Mouse (Mus musculus): ENCODE measurements at regions not wholly inside any gene's neighbourhood (a gene's known extent, or its start where the extent isn't known, plus 50 kb on each side); places are given as distances from the start of the nearest gene placed in this dataset.

- H3K9ac ChIP-seq (replicated peaks; ENCODE audit: low read depth) = no peak overlapping the region
- DNase-seq (ENCODE audit: low spot score) = no peak
- H3K27ac ChIP-seq (ENCODE audit: low read length) = no peak overlapping the region
- H3K4me1 ChIP-seq (ENCODE audit: insufficient read depth, low read depth, low read length) = no peaks in the 10 kb centered on the region
- H3K4me2 ChIP-seq (replicated peaks; ENCODE audit: low read depth, low read length) = no peak overlapping the region
- H3K9me3 ChIP-seq (ENCODE audit: low read length) = no peaks in the 10 kb centered on the region
- no peak overlapping the region for H3K4me3 ChIP-seq (ENCODE audit: low read depth, low read length)
- H3K27me3 ChIP-seq (replicated peaks; ENCODE audit: insufficient read depth, low read length) = no peaks in the 10 kb centered on the region
- WGBS = 77% methylated on average over 4 of the region's 4 CpGs
- TF ChIP-seq CTCF (IDR thresholded peaks at IDR 0.05) = no peak
- TF ChIP-seq EP300 (IDR thresholded peaks at IDR 0.05) = no peak
- H3K36me3 ChIP-seq (ENCODE audit: insufficient read depth, low read length) = no peaks in the 10 kb centered on the region
- no peak for ATAC-seq
These were observed 899.6 kb upstream of the Fam98a start for GRCm38 (mm10) chr17:76451296-76451834.

Measured in lung, postnatal 0 days (tissue).